Mouse (Mus musculus) adrenal gland, postnatal 0 days (tissue): ENCODE measurements around the gene Defb35. TPM values are rescaled to one million over a fixed set of nuclear protein-coding genes. Genes with fewer than 3 reads are reported as not detected.

Experiments used
- polyA plus RNA-seq: library from polyadenylated mRNA; unstranded; fragments of >200 nt; fragmentation: Nextera tagmentation; extraction: Ambion mirVana; gene quantifications from 2 replicates; pipeline ENCODE4 v1.2.1, GENCODE M21; 2015

Defb35 gene
- polyA plus RNA-seq = not detected in 2 replicates

GRCm38 (mm10) chr8:21938052-21938451, at the start of gene Defb35:
Defb35 (plus strand) TSS chr8:21938352.

GRCm38 (mm10) chr8:21906290-21906689, 31.9 kb upstream of the Defb35 start, which contains the start of gene Defb11:
Defb11 (minus strand) TSS chr8:21906412.

GRCm38 (mm10) chr8:21932610-21933009, 5.5 kb upstream of the Defb35 start, which contains the start of gene Defb15:
Defb15 (minus strand) TSS chr8:21932710.

GRCm38 (mm10) chr8:21946462-21946861, 8.3 kb downstream of the Defb35 start, which contains the start of gene Defb13:
Defb13 (plus strand) TSS chr8:21946762.

GRCm38 (mm10) chr8:21958414-21958813, 20.3 kb downstream of the Defb35 start, which contains the start of gene Fam90a1a:
Fam90a1a (plus strand) TSS chr8:21958714.

GRCm38 (mm10) chr8:21969475-21969874, 31.3 kb downstream of the Defb35 start, which contains the start of gene Ccdc70:
Ccdc70 (plus strand) TSS chr8:21969775.

Other genes starting within 250 kb of the Defb35 start
- not detected in 2 replicates for gene AY761184, start 234.7 kb upstream of the Defb35 start, polyA plus RNA-seq
- gene Defa24, start 203.9 kb upstream of the Defb35 start, polyA plus RNA-seq = 0.35 and 0.37 TPM in 2 replicates
- not detected in 2 replicates for gene Defb50, start 114.8 kb upstream of the Defb35 start, polyA plus RNA-seq
- gene Defb2, start 98.4 kb upstream of the Defb35 start, polyA plus RNA-seq = not detected in 2 replicates
- gene Defb10, start 79.5 kb upstream of the Defb35 start, polyA plus RNA-seq = not detected in 2 replicates
- not detected in 2 replicates for gene Defb9, start 52.9 kb upstream of the Defb35 start, polyA plus RNA-seq
- gene Defb11, start 31.9 kb upstream of the Defb35 start, polyA plus RNA-seq = not detected in 2 replicates
- gene Defb15, start 5.6 kb upstream of the Defb35 start, polyA plus RNA-seq = not detected in 2 replicates
- gene Defb13, start 8.4 kb downstream of the Defb35 start, polyA plus RNA-seq = not detected in 2 replicates
- gene Fam90a1a, start 20.4 kb downstream of the Defb35 start, polyA plus RNA-seq = not detected in 2 replicates
- not detected in 2 replicates for gene Ccdc70, start 31.4 kb downstream of the Defb35 start, polyA plus RNA-seq
- 0.41 and 0.84 TPM in 2 replicates for gene Atp7b, start 122.0 kb downstream of the Defb35 start, polyA plus RNA-seq
- 18.8 and 22.3 TPM in 2 replicates for gene Alg11, start 122.4 kb downstream of the Defb35 start, polyA plus RNA-seq
- gene Nek5, start 186.7 kb downstream of the Defb35 start, polyA plus RNA-seq = 2.0 and 4.7 TPM in 2 replicates
- 6.7 and 7.1 TPM in 2 replicates for gene Nek3, start 228.1 kb downstream of the Defb35 start, polyA plus RNA-seq
- gene Ckap2, start 247.5 kb downstream of the Defb35 start, polyA plus RNA-seq = 20.2 and 21.0 TPM in 2 replicates